Mouse (Mus musculus) liver, embryonic 14 days (tissue): ENCODE results near the gene Ywhaq. TPM values are rescaled to one million over a fixed set of nuclear protein-coding genes. Genes with fewer than 3 reads are reported as not detected.

ENCODE experiments used
- polyA plus RNA-seq: library from polyadenylated mRNA; depleted of rRNA; stranded (reverse); fragments of >200 nt; gene quantifications from 2 replicates; pipeline ENCODE4 v1.2.3, GENCODE M21; 2012; rRNA removed

Gene Ywhaq
- 72.4 and 80.7 TPM in 2 replicates for polyA plus RNA-seq

DNA sequence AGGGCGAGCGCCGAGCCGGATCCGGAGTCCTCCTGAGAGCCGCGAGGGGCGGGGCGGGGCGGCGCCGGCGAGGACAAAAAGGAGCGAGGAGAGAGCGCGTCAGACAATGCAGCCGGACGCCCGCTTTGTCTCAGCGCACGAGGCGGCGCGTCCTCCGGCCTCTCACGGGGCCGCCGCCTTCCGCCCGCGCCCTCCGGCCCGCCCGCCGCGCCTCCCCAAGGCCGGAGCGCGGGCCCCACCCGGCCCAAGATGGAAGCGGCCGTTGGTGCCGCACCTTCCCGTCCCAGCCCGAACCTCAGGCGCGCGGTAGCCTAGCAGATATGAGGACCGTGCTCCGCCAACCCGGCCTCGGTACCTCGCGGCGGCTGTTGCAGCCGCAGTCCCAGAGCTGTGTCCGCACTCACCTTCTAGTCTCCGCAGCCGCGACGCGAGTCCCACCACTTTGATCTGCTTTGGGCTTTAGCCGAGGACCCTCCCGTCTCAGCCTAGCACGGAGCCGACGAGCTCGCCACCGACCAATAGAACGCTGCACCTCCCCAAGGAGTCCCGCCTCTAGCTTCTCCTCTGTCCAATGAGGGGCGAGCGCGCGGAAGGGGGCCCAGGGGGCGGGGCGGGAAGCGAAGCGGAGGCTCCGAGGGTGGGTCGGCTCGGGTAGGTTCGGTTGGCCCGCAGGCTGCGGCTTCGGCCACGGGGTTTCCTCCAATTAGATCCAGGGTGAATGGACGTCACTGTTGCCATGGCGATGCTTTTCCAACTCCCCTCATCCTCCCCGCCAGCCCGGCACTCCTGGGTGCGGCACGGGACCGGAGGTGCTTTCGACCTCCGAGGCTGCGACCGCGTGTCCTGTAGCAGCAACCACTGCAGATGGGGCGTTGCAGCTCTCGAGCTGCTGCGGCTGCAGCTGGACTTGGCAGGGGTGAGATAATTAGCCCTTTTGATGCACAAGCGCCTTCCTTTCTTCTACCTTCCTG is at the start of gene Ywhaq:
Ywhaq (minus strand) TSS at position 538 of the 971 bp plus-strand sequence.

GRCm38 (mm10) chr12:21373100-21373819 is 44.2 kb downstream of the Ywhaq start, which contains the start of gene Adam17:
Gene Adam17, minus strand, starts transcription at chr12:21373632.

Other genes starting within 250 kb of the Ywhaq start
- gene Cpsf3, start 132.2 kb downstream of the Ywhaq start, polyA plus RNA-seq: 23.3 and 26.7 TPM in 2 replicates
- 10.2 and 12.2 TPM in 2 replicates for gene Itgb1bp1, start 131.4 kb downstream of the Ywhaq start, polyA plus RNA-seq
- gene Iah1, start 101.2 kb downstream of the Ywhaq start, polyA plus RNA-seq: 25.1 and 29.0 TPM in 2 replicates
- 9.4 and 10.8 TPM in 2 replicates for gene Adam17, start 44.0 kb downstream of the Ywhaq start, polyA plus RNA-seq